Mouse (Mus musculus): ENCODE measurements around the gene Gm37240. TPM values are rescaled to one million over a fixed set of nuclear protein-coding genes. Genes with fewer than 3 reads are reported as not detected.

Gm37240 gene
- polyA plus RNA-seq, 1 experiment from 2014 or later: 11.4 TPM

DNA sequence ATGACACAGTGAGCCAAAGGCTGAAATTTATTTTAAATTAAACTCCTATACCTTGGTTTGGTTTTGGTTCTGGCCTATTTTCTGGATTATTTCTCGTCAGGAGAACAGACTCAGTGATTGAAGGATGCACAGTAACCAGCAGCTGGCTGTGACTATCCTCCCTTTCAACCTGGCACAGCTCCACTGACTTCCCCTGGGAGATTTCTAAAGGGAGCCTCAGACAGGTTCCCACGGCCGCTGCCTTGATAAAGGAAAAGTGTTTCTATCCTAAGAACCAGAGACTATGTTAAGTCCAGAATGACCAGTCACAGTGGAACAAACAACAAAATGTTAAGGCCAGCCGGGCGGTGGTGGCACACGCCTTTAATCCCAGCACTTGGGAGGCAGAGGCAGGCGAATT, 106.4 kb downstream of the Gm37240 start:
- Histone ChIP-seq H3K27ac (ENCODE audit: low read length) (no peak overlapping the region), H3K9ac (ENCODE audit: low read length) (no peak overlapping the region), H3K27me3 (ENCODE audit: control insufficient read depth, insufficient read depth, low read length) (no peaks in the 10 kb centered on the region), H3K4me2 (ENCODE audit: low read depth, low read length) (no peak overlapping the region), H3K36me3 (ENCODE audit: control insufficient read depth, insufficient read depth, low read length) (no peaks in the 10 kb centered on the region), H3K4me1 (ENCODE audit: control insufficient read depth, insufficient read depth, low read length) (no peaks in the 10 kb centered on the region), H3K4me3 (replicated peaks; ENCODE audit: low read length) (no peak overlapping the region), H3K9me3 (replicated peaks; ENCODE audit: control insufficient read depth, low read length) (no peaks in the 10 kb centered on the region)
- WGBS: 68% methylated on average over 7 of the region's 7 CpGs
- ATAC-seq (ENCODE audit: insufficient read depth, low FRiP score): no peak

DNA sequence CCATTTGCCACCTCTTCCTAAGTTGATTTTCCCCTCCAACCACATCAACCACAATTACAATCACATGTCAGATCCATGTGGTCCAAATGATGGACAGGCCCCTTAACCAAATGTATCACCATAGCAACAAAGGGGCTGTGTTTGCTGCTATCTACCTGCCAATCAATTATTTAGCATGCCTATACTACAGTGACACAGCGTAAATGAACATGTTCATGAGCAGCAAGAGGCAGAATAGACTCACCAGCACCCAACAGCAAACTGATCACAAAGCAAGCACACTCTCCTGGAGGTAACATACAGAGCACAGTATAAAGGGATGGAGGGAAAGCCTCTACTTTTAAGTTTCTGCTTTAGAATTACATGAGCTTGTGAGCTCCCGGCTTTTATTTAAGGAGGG, 107.0 kb downstream of the Gm37240 start:
- 71% methylated on average over 2 of the region's 2 CpGs for WGBS
- no peaks in the 10 kb centered on the region for H3K27me3 ChIP-seq (ENCODE audit: control insufficient read depth, insufficient read depth, low read length)
- H3K4me2 ChIP-seq (ENCODE audit: low read depth, low read length): no peak overlapping the region
- H3K4me1 ChIP-seq (ENCODE audit: control insufficient read depth, insufficient read depth, low read length): no peaks in the 10 kb centered on the region
- no peak overlapping the region for H3K27ac ChIP-seq (ENCODE audit: low read length)
- H3K9me3 ChIP-seq (replicated peaks; ENCODE audit: control insufficient read depth, low read length): no peaks in the 10 kb centered on the region
- H3K36me3 ChIP-seq (ENCODE audit: control insufficient read depth, insufficient read depth, low read length): no peaks in the 10 kb centered on the region
- ATAC-seq (ENCODE audit: insufficient read depth, low FRiP score): no peak; the same call in 1 of the 2 replicates
- no peak overlapping the region for H3K9ac ChIP-seq (ENCODE audit: low read length)
- no peak overlapping the region for H3K4me3 ChIP-seq (replicated peaks; ENCODE audit: low read length)

DNA sequence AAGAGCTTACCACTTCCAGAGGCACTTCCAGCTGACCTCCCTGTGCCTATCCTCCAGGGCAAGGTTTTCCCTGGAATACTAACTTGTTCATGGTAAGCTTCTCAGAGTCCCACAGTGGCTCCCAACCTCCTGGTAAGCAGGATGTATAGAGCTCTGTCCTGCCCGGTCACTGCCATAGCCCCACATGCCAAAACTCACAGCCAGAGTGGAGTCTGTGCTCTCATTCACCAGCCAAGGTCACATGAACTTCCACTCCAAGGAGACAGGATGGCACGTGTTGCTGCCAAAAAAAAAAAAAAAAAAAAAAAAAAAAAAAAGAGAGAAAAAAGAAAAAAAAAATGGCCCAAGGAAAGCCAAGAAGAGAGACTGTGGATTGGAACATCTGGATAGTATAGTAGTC, 109.5 kb downstream of the Gm37240 start:
- 78% methylated on average over 2 of the region's 2 CpGs for WGBS
- H3K9me3 ChIP-seq (replicated peaks; ENCODE audit: control insufficient read depth, low read length): no peaks in the 10 kb centered on the region
- H3K27me3 ChIP-seq (ENCODE audit: control insufficient read depth, insufficient read depth, low read length): no peaks in the 10 kb centered on the region
- no peak for ATAC-seq (ENCODE audit: insufficient read depth, low FRiP score)
- H3K4me3 ChIP-seq (replicated peaks; ENCODE audit: low read length): no peak overlapping the region
- no peak overlapping the region for H3K9ac ChIP-seq (ENCODE audit: low read length)
- no peaks in the 10 kb centered on the region for H3K36me3 ChIP-seq (ENCODE audit: control insufficient read depth, insufficient read depth, low read length)
- H3K4me1 ChIP-seq (ENCODE audit: control insufficient read depth, insufficient read depth, low read length): no peaks in the 10 kb centered on the region
- H3K27ac ChIP-seq (ENCODE audit: low read length): no peak overlapping the region
- H3K4me2 ChIP-seq (ENCODE audit: low read depth, low read length): no peak overlapping the region

DNA sequence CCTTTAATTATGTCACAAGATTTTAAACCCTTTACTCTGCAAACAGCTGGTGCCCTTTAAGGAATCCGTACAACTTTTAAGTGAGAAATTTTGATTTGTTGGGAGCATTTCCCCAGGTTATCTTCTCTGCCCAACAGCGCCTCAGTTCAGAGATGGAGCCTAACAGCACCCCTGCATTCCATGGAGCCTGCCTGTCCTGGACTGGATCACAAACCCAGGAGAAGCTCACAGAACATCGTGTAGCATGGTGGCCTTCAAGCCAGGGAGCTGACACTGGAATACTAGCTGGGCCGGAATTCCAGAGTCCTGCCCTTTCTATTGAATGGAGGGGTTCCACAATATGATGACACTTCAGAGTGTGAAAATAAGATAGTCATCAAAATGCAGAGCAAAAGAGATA, 110.0 kb downstream of the Gm37240 start:
- no peak overlapping the region for H3K9ac ChIP-seq (ENCODE audit: low read length)
- H3K9me3 ChIP-seq (replicated peaks; ENCODE audit: control insufficient read depth, low read length): no peaks in the 10 kb centered on the region
- no peak overlapping the region for H3K4me3 ChIP-seq (replicated peaks; ENCODE audit: low read length)
- H3K4me2 ChIP-seq (ENCODE audit: low read depth, low read length): no peak overlapping the region
- H3K27me3 ChIP-seq (ENCODE audit: control insufficient read depth, insufficient read depth, low read length): no peaks in the 10 kb centered on the region
- H3K36me3 ChIP-seq (ENCODE audit: control insufficient read depth, insufficient read depth, low read length): no peaks in the 10 kb centered on the region
- 74% methylated on average over 4 of the region's 4 CpGs for WGBS
- no peak for ATAC-seq (ENCODE audit: insufficient read depth, low FRiP score)
- H3K4me1 ChIP-seq (ENCODE audit: control insufficient read depth, insufficient read depth, low read length): no peaks in the 10 kb centered on the region
- H3K27ac ChIP-seq (ENCODE audit: low read length): no peak overlapping the region

DNA sequence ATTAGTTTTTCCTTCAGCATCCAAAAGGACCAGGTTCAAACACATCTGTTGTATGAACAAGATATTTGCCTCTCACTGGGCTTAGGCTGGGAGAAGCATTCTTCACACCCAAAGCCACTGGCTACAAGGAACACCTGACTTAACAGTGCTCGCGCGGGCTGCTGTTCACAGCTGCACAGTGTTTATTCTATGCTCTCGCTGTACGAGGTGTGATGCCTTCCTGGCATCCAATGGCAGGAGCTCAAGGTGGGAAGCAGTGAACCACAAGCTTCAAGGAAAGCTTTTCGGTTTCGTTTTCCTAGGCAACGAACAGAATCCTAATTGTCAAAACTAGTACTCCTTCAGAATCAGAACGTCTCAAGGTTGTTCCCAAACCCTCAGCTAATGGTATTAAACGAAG, 110.6 kb downstream of the Gm37240 start:
- Histone ChIP-seq H3K27me3 (ENCODE audit: control insufficient read depth, insufficient read depth, low read length) (no peaks in the 10 kb centered on the region), H3K27ac (ENCODE audit: low read length) (no peak overlapping the region), H3K9me3 (replicated peaks; ENCODE audit: control insufficient read depth, low read length) (no peaks in the 10 kb centered on the region), H3K4me2 (ENCODE audit: low read depth, low read length) (no peak overlapping the region), H3K9ac (ENCODE audit: low read length) (no peak overlapping the region), H3K4me1 (ENCODE audit: control insufficient read depth, insufficient read depth, low read length) (no peaks in the 10 kb centered on the region), H3K36me3 (ENCODE audit: control insufficient read depth, insufficient read depth, low read length) (no peaks in the 10 kb centered on the region), H3K4me3 (replicated peaks; ENCODE audit: low read length) (no peak overlapping the region)
- WGBS: 53% methylated on average over 10 of the region's 10 CpGs
- ATAC-seq (ENCODE audit: insufficient read depth, low FRiP score): no peak

DNA sequence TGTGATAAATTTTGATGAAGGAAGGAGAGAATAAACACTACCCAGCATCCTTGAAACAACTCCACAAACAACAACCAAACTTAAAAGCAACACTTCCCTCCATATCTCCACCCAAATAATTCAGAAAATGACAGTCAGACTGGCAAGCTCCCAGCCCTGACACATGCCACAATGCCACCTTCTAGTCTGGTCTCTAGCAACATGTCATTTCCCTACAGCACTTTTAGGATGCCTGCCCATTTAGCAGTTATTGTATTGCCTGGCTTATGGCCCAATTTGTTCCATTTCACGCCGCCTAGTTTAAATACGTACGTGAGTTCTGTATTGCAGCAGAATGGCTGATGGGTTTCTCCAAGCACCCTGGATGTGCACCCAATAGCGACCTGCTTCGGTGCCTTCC, 111.2 kb downstream of the Gm37240 start:
- H3K27ac ChIP-seq (ENCODE audit: low read length): no peak overlapping the region
- ATAC-seq (ENCODE audit: insufficient read depth, low FRiP score): no peak

DNA sequence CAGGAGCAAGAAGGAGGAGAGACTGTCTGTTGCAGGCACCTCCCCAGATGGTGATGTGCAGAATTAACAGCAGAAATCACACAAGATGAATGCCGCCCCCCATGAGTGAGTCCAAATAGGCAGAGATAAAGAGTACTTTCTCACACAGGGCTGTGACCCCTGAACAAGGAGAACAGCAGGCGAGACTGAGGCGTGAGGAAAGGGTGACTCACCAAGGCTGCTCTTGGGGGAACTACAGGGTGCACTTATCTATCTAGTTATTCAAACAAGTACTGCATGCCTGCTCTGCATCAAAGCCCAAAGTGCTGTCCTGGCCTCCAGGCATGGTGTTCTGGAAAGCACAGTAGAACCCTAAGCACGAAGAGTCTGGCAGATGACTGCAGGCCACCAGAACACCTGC, 113.4 kb downstream of the Gm37240 start:
- H3K27me3 ChIP-seq (ENCODE audit: control insufficient read depth, insufficient read depth, low read length): no peaks in the 10 kb centered on the region
- WGBS: 34% methylated on average over 4 of the region's 4 CpGs
- no peaks in the 10 kb centered on the region for H3K4me1 ChIP-seq (ENCODE audit: control insufficient read depth, insufficient read depth, low read length)
- ATAC-seq (ENCODE audit: insufficient read depth, low FRiP score): peak; percentile 71; the same call in 1 of the 2 replicates
- H3K9ac ChIP-seq (ENCODE audit: low read length): no peak overlapping the region
- H3K9me3 ChIP-seq (replicated peaks; ENCODE audit: control insufficient read depth, low read length): no peaks in the 10 kb centered on the region
- no peak overlapping the region for H3K27ac ChIP-seq (ENCODE audit: low read length)
- no peak overlapping the region for H3K4me2 ChIP-seq (ENCODE audit: low read depth, low read length)
- H3K36me3 ChIP-seq (ENCODE audit: control insufficient read depth, insufficient read depth, low read length): no peaks in the 10 kb centered on the region
- H3K4me3 ChIP-seq (replicated peaks; ENCODE audit: low read length): no peak overlapping the region

More for the DNA sequence above, 111.2 kb downstream of the Gm37240 start:
- H3K9me3 ChIP-seq (replicated peaks; ENCODE audit: control insufficient read depth, low read length): no peaks in the 10 kb centered on the region
- no peak overlapping the region for H3K4me3 ChIP-seq (replicated peaks; ENCODE audit: low read length)
- H3K9ac ChIP-seq (ENCODE audit: low read length): no peak overlapping the region
- no peaks in the 10 kb centered on the region for H3K4me1 ChIP-seq (ENCODE audit: control insufficient read depth, insufficient read depth, low read length)
- no peaks in the 10 kb centered on the region for H3K27me3 ChIP-seq (ENCODE audit: control insufficient read depth, insufficient read depth, low read length)
- no peak overlapping the region for H3K4me2 ChIP-seq (ENCODE audit: low read depth, low read length)
- WGBS: 71% methylated on average over 6 of the region's 6 CpGs
- no peaks in the 10 kb centered on the region for H3K36me3 ChIP-seq (ENCODE audit: control insufficient read depth, insufficient read depth, low read length)

DNA sequence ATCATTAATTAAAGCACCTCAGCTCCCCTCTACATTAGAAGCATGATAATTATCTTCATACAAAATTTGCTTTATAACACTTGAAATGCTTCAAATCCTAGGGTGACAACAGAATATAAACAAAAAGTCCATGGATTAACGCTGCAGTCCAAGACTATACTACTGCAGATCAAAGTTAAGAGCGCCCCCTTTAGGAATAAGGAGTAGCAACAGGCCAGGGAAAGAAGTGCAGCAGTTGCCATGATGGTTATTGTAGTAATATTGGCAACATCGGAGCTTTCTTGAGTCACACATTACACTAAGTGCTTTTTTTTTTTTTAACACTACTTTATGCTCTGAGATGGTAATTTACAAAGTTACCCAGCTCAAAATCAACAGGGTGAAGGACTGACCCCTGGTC, 113.9 kb downstream of the Gm37240 start:
- Histone ChIP-seq H3K4me3 (replicated peaks; ENCODE audit: low read length) (no peak overlapping the region), H3K4me1 (ENCODE audit: control insufficient read depth, insufficient read depth, low read length) (no peaks in the 10 kb centered on the region), H3K27ac (ENCODE audit: low read length) (no peak overlapping the region), H3K4me2 (ENCODE audit: low read depth, low read length) (no peak overlapping the region), H3K9ac (ENCODE audit: low read length) (no peak overlapping the region), H3K36me3 (ENCODE audit: control insufficient read depth, insufficient read depth, low read length) (no peaks in the 10 kb centered on the region), H3K9me3 (replicated peaks; ENCODE audit: control insufficient read depth, low read length) (no peaks in the 10 kb centered on the region), H3K27me3 (ENCODE audit: control insufficient read depth, insufficient read depth, low read length) (no peaks in the 10 kb centered on the region)
- 36% methylated on average over 3 of the region's 3 CpGs for WGBS
- ATAC-seq (ENCODE audit: insufficient read depth, low FRiP score): no peak

DNA sequence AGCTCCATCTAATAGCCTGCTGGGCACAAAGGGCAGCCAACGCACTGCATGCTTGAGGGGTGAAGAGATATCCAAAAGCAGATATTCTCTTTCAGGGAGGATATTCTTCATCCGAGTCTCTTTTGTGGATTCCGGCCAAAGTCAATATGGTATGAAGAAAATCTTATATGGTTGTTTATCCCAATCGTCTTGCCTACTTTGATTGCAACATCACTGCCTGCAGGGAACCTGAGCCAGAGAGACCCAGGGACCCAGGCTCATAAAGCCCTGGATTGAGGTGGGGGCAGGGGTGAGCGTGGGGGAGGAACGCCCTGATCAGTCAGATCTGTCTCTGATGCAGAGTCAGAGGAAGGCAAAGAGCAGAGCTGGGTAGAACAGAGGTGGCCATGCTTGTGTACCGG, 122.4 kb downstream of the Gm37240 start:
- Histone ChIP-seq H3K27me3 (ENCODE audit: control insufficient read depth, insufficient read depth, low read length) (no peaks in the 10 kb centered on the region), H3K9ac (ENCODE audit: low read length) (no peak overlapping the region), H3K9me3 (replicated peaks; ENCODE audit: control insufficient read depth, low read length) (no peaks in the 10 kb centered on the region), H3K4me1 (ENCODE audit: control insufficient read depth, insufficient read depth, low read length) (no peaks in the 10 kb centered on the region), H3K27ac (ENCODE audit: low read length) (no peak overlapping the region), H3K36me3 (ENCODE audit: control insufficient read depth, insufficient read depth, low read length) (no peaks in the 10 kb centered on the region), H3K4me2 (ENCODE audit: low read depth, low read length) (no peak overlapping the region), H3K4me3 (replicated peaks; ENCODE audit: low read length) (no peak overlapping the region)
- ATAC-seq (ENCODE audit: insufficient read depth, low FRiP score): no peak
- 68% methylated on average over 7 of the region's 7 CpGs for WGBS
